Mouse (Mus musculus): Measurements from ENCODE around the gene Gemin7. TPM values are rescaled to one million over a fixed set of nuclear protein-coding genes. Genes with fewer than 3 reads are reported as not detected.
A peak's percentile ranks its signal among the peaks of the same experiment; 100 is the strongest.

Gemin7 gene
- polyA plus RNA-seq, 1 experiment from 2014 or later: 144 TPM

GRCm38 (mm10) chr7:19589917-19590316 lies 12.5 kb upstream of the Gemin7 start:
- Histone ChIP-seq H3K4me3 (ENCODE audit: control insufficient read depth in 1 of 2, insufficient read depth in 1 of 2, low read depth in 1 of 2, low read length in 2 of 2) (no peak overlapping the region), H3K9ac (ENCODE audit: low read length) (no peak overlapping the region), H3K27me3 (ENCODE audit: control insufficient read depth, insufficient read depth, low read length) (no peaks in the 10 kb centered on the region), H3K36me3 (ENCODE audit: control insufficient read depth, insufficient read depth, low read length) (peaks cover 98% of the 10 kb centered on the region), H3K9me3 (ENCODE audit: control insufficient read depth, low read length) (no peaks in the 10 kb centered on the region), H3K4me1 (ENCODE audit: control insufficient read depth in 2 of 2, insufficient read depth in 2 of 2, low read length in 2 of 2) (peaks cover 5 to 8% of the 10 kb centered on the region in 2 experiments; a peak in 2 of 4 replicates), H3K27ac (replicated peaks in 1 of 2; ENCODE audit: control insufficient read depth in 1 of 2, insufficient read depth in 1 of 2, low read depth in 2 of 2, low read length in 2 of 2) (no peak overlapping the region), H3K4me2 (ENCODE audit: low read length) (no peak overlapping the region)
- 55% methylated on average over 3 of the region's 3 CpGs for WGBS
- ATAC-seq (ENCODE audit: insufficient number of reproducible peaks, insufficient read depth, low FRiP score, low read depth): peak; percentile 35; the same call in 1 of the 2 replicates

GRCm38 (mm10) chr7:19589207-19589606 lies 11.8 kb upstream of the Gemin7 start:
- no peak for ATAC-seq (ENCODE audit: insufficient number of reproducible peaks, insufficient read depth, low FRiP score, low read depth)

GRCm38 (mm10) chr7:19586269-19586668 lies 8.9 kb upstream of the Gemin7 start:
- Histone ChIP-seq H3K4me1 (ENCODE audit: control insufficient read depth in 2 of 2, insufficient read depth in 2 of 2, low read length in 2 of 2) (peaks cover 5 to 8% of the 10 kb centered on the region in 2 experiments; a peak in 2 of 4 replicates), H3K36me3 (ENCODE audit: control insufficient read depth, insufficient read depth, low read length) (peaks cover 96% of the 10 kb centered on the region), H3K27ac (replicated peaks in 1 of 2; ENCODE audit: control insufficient read depth in 1 of 2, insufficient read depth in 1 of 2, low read depth in 2 of 2, low read length in 2 of 2) (0 out of 4 replicates have a peak overlapping the region, but pooled peaks of 1 of the 2 experiments have one; percentile 24), H3K27me3 (ENCODE audit: control insufficient read depth, insufficient read depth, low read length) (no peaks in the 10 kb centered on the region), H3K4me3 (ENCODE audit: control insufficient read depth in 1 of 2, insufficient read depth in 1 of 2, low read depth in 1 of 2, low read length in 2 of 2) (no peak overlapping the region), H3K9ac (ENCODE audit: low read length) (0 out of 2 replicates have a peak overlapping the region, but pooled peaks have one; percentile 8), H3K9me3 (ENCODE audit: control insufficient read depth, low read length) (no peaks in the 10 kb centered on the region), H3K4me2 (ENCODE audit: low read length) (peak overlapping the region; percentile 16; the same call in 1 of the 2 replicates)
- ATAC-seq (ENCODE audit: insufficient number of reproducible peaks, insufficient read depth, low FRiP score, low read depth): no peak
- 71% methylated on average over 46 of the region's 46 CpGs for WGBS

More at GRCm38 (mm10) chr7:19589207-19589606, 11.8 kb upstream of the Gemin7 start:
- Histone ChIP-seq H3K9me3 (ENCODE audit: control insufficient read depth, low read length) (no peaks in the 10 kb centered on the region), H3K4me2 (ENCODE audit: low read length) (no peak overlapping the region), H3K4me1 (ENCODE audit: control insufficient read depth in 2 of 2, insufficient read depth in 2 of 2, low read length in 2 of 2) (peaks cover 5 to 8% of the 10 kb centered on the region in 2 experiments; a peak in 2 of 4 replicates), H3K27ac (replicated peaks in 1 of 2; ENCODE audit: control insufficient read depth in 1 of 2, insufficient read depth in 1 of 2, low read depth in 2 of 2, low read length in 2 of 2) (no peak overlapping the region), H3K27me3 (ENCODE audit: control insufficient read depth, insufficient read depth, low read length) (no peaks in the 10 kb centered on the region), H3K9ac (ENCODE audit: low read length) (no peak overlapping the region), H3K36me3 (ENCODE audit: control insufficient read depth, insufficient read depth, low read length) (peaks cover 99% of the 10 kb centered on the region), H3K4me3 (ENCODE audit: control insufficient read depth in 1 of 2, insufficient read depth in 1 of 2, low read depth in 1 of 2, low read length in 2 of 2) (no peak overlapping the region)
- WGBS: 51% methylated on average over 3 of the region's 3 CpGs

GRCm38 (mm10) chr7:19580634-19581033 lies 3.2 kb upstream of the Gemin7 start:
- no peaks in the 10 kb centered on the region for H3K9me3 ChIP-seq (ENCODE audit: control insufficient read depth, low read length)
- 83% methylated on average over 8 of the region's 8 CpGs for WGBS
- peaks cover 13 to 17% of the 10 kb centered on the region in 2 experiments; a peak in 3 of 4 replicates for H3K4me1 ChIP-seq (ENCODE audit: control insufficient read depth in 2 of 2, insufficient read depth in 2 of 2, low read length in 2 of 2)
- no peak for ATAC-seq (ENCODE audit: insufficient number of reproducible peaks, insufficient read depth, low FRiP score, low read depth)
- H3K36me3 ChIP-seq (ENCODE audit: control insufficient read depth, insufficient read depth, low read length): peaks cover 57% of the 10 kb centered on the region
- no peak overlapping the region for H3K27ac ChIP-seq (replicated peaks in 1 of 2; ENCODE audit: control insufficient read depth in 1 of 2, insufficient read depth in 1 of 2, low read depth in 2 of 2, low read length in 2 of 2)
- H3K4me3 ChIP-seq (ENCODE audit: control insufficient read depth in 1 of 2, insufficient read depth in 1 of 2, low read depth in 1 of 2, low read length in 2 of 2): no peak overlapping the region
- H3K9ac ChIP-seq (ENCODE audit: low read length): no peak overlapping the region
- no peak overlapping the region for H3K4me2 ChIP-seq (ENCODE audit: low read length)
- peaks cover 30% of the 10 kb centered on the region for H3K27me3 ChIP-seq (ENCODE audit: control insufficient read depth, insufficient read depth, low read length)

- WGBS: 89% methylated on average over 10 of the region's 10 CpGs
- peaks cover 30% of the 10 kb centered on the region for H3K27me3 ChIP-seq (ENCODE audit: control insufficient read depth, insufficient read depth, low read length)
- no peak for ATAC-seq (ENCODE audit: insufficient number of reproducible peaks, insufficient read depth, low FRiP score, low read depth)
- no peak overlapping the region for H3K9ac ChIP-seq (ENCODE audit: low read length)
- H3K36me3 ChIP-seq (ENCODE audit: control insufficient read depth, insufficient read depth, low read length): peaks cover 48% of the 10 kb centered on the region
- no peak overlapping the region for H3K4me2 ChIP-seq (ENCODE audit: low read length)
- no peaks in the 10 kb centered on the region for H3K9me3 ChIP-seq (ENCODE audit: control insufficient read depth, low read length)
- H3K4me3 ChIP-seq (ENCODE audit: control insufficient read depth in 1 of 2, insufficient read depth in 1 of 2, low read depth in 1 of 2, low read length in 2 of 2): no peak overlapping the region
- peaks cover 11 to 13% of the 10 kb centered on the region in 2 experiments; a peak in 3 of 4 replicates for H3K4me1 ChIP-seq (ENCODE audit: control insufficient read depth in 2 of 2, insufficient read depth in 2 of 2, low read length in 2 of 2)
- H3K27ac ChIP-seq (replicated peaks in 1 of 2; ENCODE audit: control insufficient read depth in 1 of 2, insufficient read depth in 1 of 2, low read depth in 2 of 2, low read length in 2 of 2): no peak overlapping the region
Measured at GRCm38 (mm10) chr7:19579751-19580150, 2.4 kb upstream of the Gemin7 start.

GRCm38 (mm10) chr7:19578436-19578835 lies 1.0 kb upstream of the Gemin7 start:
- H3K4me1 ChIP-seq (ENCODE audit: control insufficient read depth in 2 of 2, insufficient read depth in 2 of 2, low read length in 2 of 2): peaks cover 13 to 15% of the 10 kb centered on the region in 2 experiments; a peak in 3 of 4 replicates
- ATAC-seq (ENCODE audit: insufficient number of reproducible peaks, insufficient read depth, low FRiP score, low read depth): no peak
- H3K4me3 ChIP-seq (ENCODE audit: control insufficient read depth in 1 of 2, insufficient read depth in 1 of 2, low read depth in 1 of 2, low read length in 2 of 2): no peak overlapping the region
- H3K4me2 ChIP-seq (ENCODE audit: low read length): no peak overlapping the region
- no peaks in the 10 kb centered on the region for H3K9me3 ChIP-seq (ENCODE audit: control insufficient read depth, low read length)
- H3K27ac ChIP-seq (replicated peaks in 1 of 2; ENCODE audit: control insufficient read depth in 1 of 2, insufficient read depth in 1 of 2, low read depth in 2 of 2, low read length in 2 of 2): no peak overlapping the region
- 59% methylated on average over 4 of the region's 4 CpGs for WGBS
- H3K27me3 ChIP-seq (ENCODE audit: control insufficient read depth, insufficient read depth, low read length): peaks cover 30% of the 10 kb centered on the region
- H3K36me3 ChIP-seq (ENCODE audit: control insufficient read depth, insufficient read depth, low read length): peaks cover 35% of the 10 kb centered on the region
- H3K9ac ChIP-seq (ENCODE audit: low read length): no peak overlapping the region

GRCm38 (mm10) chr7:19577877-19578414 lies 551 bp upstream of the Gemin7 start:
- ATAC-seq (ENCODE audit: insufficient number of reproducible peaks, insufficient read depth, low FRiP score, low read depth): no peak
- H3K4me1 ChIP-seq (ENCODE audit: control insufficient read depth in 2 of 2, insufficient read depth in 2 of 2, low read length in 2 of 2): peaks cover 13 to 15% of the 10 kb centered on the region in 2 experiments; a peak in 3 of 4 replicates
- peak overlapping the region; percentile 83 for H3K4me2 ChIP-seq (ENCODE audit: low read length)
- peak overlapping the region; percentile 37 to 40; a peak in 3 of 4 replicates for H3K4me3 ChIP-seq (ENCODE audit: control insufficient read depth in 1 of 2, insufficient read depth in 1 of 2, low read depth in 1 of 2, low read length in 2 of 2)
- peaks cover 30% of the 10 kb centered on the region for H3K27me3 ChIP-seq (ENCODE audit: control insufficient read depth, insufficient read depth, low read length)
- no peaks in the 10 kb centered on the region for H3K9me3 ChIP-seq (ENCODE audit: control insufficient read depth, low read length)
- WGBS: 12% methylated on average over 10 of the region's 10 CpGs
- H3K9ac ChIP-seq (ENCODE audit: low read length): peak overlapping the region; percentile 54; the same call in 1 of the 2 replicates
- no peak overlapping the region for H3K27ac ChIP-seq (replicated peaks in 1 of 2; ENCODE audit: control insufficient read depth in 1 of 2, insufficient read depth in 1 of 2, low read depth in 2 of 2, low read length in 2 of 2)
- H3K36me3 ChIP-seq (ENCODE audit: control insufficient read depth, insufficient read depth, low read length): peaks cover 31% of the 10 kb centered on the region

Data from heart, embryonic 14.5 days (tissue).